ENCODE assay signal across 20 mouse cellular contexts in genomic region chr13:57782107-57782561, GRCm38 (mm10).
DNase-seq lines count a peak whose midpoint lies in the region; ATAC-seq and TF ChIP-seq lines count a peak whose summit lies in the region.
"Had no signal": no experiment of that assay in that cellular context is flagged by ENCODE, and none has a peak within 500 bp of the region (broad histone marks: within the 10 kb centered on the region; RNA-seq: fewer than 3 reads in every experiment).

No protein-coding gene starts in this region.

- H3K4me2 ChIP-seq in hindbrain, postnatal 0 days (ENCODE audit: low read depth, low read length), result no peak overlapping the region
- H3K4me2 ChIP-seq in hindbrain, embryonic 13.5 days, result no peak overlapping the region
- no peak overlapping the region for H3K4me2 ChIP-seq in midbrain, postnatal 0 days (ENCODE audit: low read depth, low read length, poor library complexity, severe bottlenecking)
- H3K4me2 ChIP-seq: embryonic facial prominence, embryonic 13.5 days; heart, embryonic 15.5 days; liver, embryonic 15.5 days; neural tube, embryonic 12.5 days; stomach, embryonic 15.5 days had no signal

- H3K4me1 ChIP-seq in hindbrain, postnatal 0 days (ENCODE audit: insufficient read depth, low read length), result peaks cover 4% of the 10 kb centered on the region; the same call in 1 of the 2 replicates
- H3K4me1 ChIP-seq in hindbrain, embryonic 13.5 days (replicated peaks), result peaks cover 30% of the 10 kb centered on the region
- H3K4me1 ChIP-seq in midbrain, postnatal 0 days (ENCODE audit: insufficient read depth, low read length), result 0 out of 2 replicates have a peak, but pooled peaks cover 7% of the 10 kb centered on the region
- H3K4me1 ChIP-seq: heart, embryonic 15.5 days; liver, embryonic 15.5 days; neural tube, embryonic 12.5 days; stomach, embryonic 15.5 days had no signal

- H3K4me3 ChIP-seq in hindbrain, postnatal 0 days (ENCODE audit: low read length), result no peak overlapping the region
- no peak overlapping the region for H3K4me3 ChIP-seq in hindbrain, embryonic 13.5 days
- H3K4me3 ChIP-seq in midbrain, postnatal 0 days (ENCODE audit: low read depth, low read length), result no peak overlapping the region
- H3K4me3 ChIP-seq: embryonic facial prominence, embryonic 13.5 days; heart, embryonic 15.5 days; liver, embryonic 15.5 days; neural tube, embryonic 12.5 days; stomach, embryonic 15.5 days had no signal

- no peak for TF ChIP-seq CTCF in hindbrain, postnatal 0 days (IDR thresholded peaks at IDR 0.05; ENCODE audit: low read depth)
- no peak for TF ChIP-seq CTCF in brain, embryonic 14.5 days (IDR thresholded peaks at IDR 0.05; ENCODE audit: borderline replicate concordance, extremely low read depth, insufficient read depth, insufficient read length)
- no peak for TF ChIP-seq CTCF in midbrain, postnatal 0 days (IDR thresholded peaks at IDR 0.05)

- no peak overlapping the region for H3K9ac ChIP-seq in hindbrain, postnatal 0 days (replicated peaks; ENCODE audit: low read length)
- H3K9ac ChIP-seq in hindbrain, embryonic 13.5 days, result no peak overlapping the region
- no peak overlapping the region for H3K9ac ChIP-seq in midbrain, postnatal 0 days (replicated peaks; ENCODE audit: low read length, poor library complexity, severe bottlenecking)
- H3K9ac ChIP-seq: embryonic facial prominence, embryonic 13.5 days; heart, embryonic 15.5 days; liver, embryonic 15.5 days; neural tube, embryonic 12.5 days; stomach, embryonic 15.5 days had no signal

- DNase-seq in hindbrain, postnatal 0 days (ENCODE audit: low spot score), result peak; percentile 72
- DNase-seq in brain, embryonic 14.5 days (ENCODE audit: low read depth), result peak; percentile 50
- DNase-seq in cerebellum, adult 8-10 months, result peak; percentile 65
- DNase-seq in midbrain, postnatal 0 days (ENCODE audit: low spot score), result peak; percentile 79
- no peak for DNase-seq in layer of hippocampus, postnatal 36 days
- DNase-seq in gastrocnemius, postnatal 4 days (ENCODE audit: low spot score in 2 of 2), result no peak
- DNase-seq: adrenal gland, postnatal 25 days; gastrocnemius, postnatal 25 days; heart, postnatal 4 days; kidney, adult 9 months; kidney, postnatal 25 days; thymus, adult 2 months had no signal

- peak; percentile 86 for ATAC-seq in hindbrain, postnatal 0 days
- no peak for ATAC-seq in hindbrain, embryonic 13.5 days (ENCODE audit: low FRiP score)
- ATAC-seq in midbrain, postnatal 0 days (ENCODE audit: low FRiP score), result 0 out of 2 replicates have a peak, but pooled peaks have one; percentile 20
- ATAC-seq: forebrain, embryonic 16.5 days had no signal

- no peaks in the 10 kb centered on the region for H3K36me3 ChIP-seq in hindbrain, postnatal 0 days (ENCODE audit: insufficient read depth, low read length)
- H3K36me3 ChIP-seq in hindbrain, embryonic 13.5 days, result no peaks in the 10 kb centered on the region
- no peaks in the 10 kb centered on the region for H3K36me3 ChIP-seq in midbrain, postnatal 0 days (ENCODE audit: insufficient read depth, low read length)
- H3K36me3 ChIP-seq: embryonic facial prominence, embryonic 13.5 days; heart, embryonic 15.5 days; liver, embryonic 15.5 days; neural tube, embryonic 12.5 days; stomach, embryonic 15.5 days had no signal

- no peaks in the 10 kb centered on the region for H3K27me3 ChIP-seq in hindbrain, postnatal 0 days (ENCODE audit: insufficient read depth, low read length)
- H3K27me3 ChIP-seq in hindbrain, embryonic 13.5 days, result peaks cover 4% of the 10 kb centered on the region; the same call in 1 of the 2 replicates
- H3K27me3 ChIP-seq in midbrain, postnatal 0 days (ENCODE audit: insufficient read depth, low read length), result no peaks in the 10 kb centered on the region
- H3K27me3 ChIP-seq: CH12.LX; embryonic facial prominence, embryonic 13.5 days; heart, embryonic 15.5 days; liver, embryonic 15.5 days; neural tube, embryonic 12.5 days; stomach, embryonic 15.5 days had no signal

- WGBS in hindbrain, postnatal 0 days, result 51% methylated on average over 6 of the region's 6 CpGs
- 78% methylated on average over 6 of the region's 6 CpGs for WGBS in hindbrain, embryonic 13.5 days
- WGBS in midbrain, postnatal 0 days, result 60% methylated on average over 6 of the region's 6 CpGs

- H3K27ac ChIP-seq in hindbrain, postnatal 0 days, result 0 out of 2 replicates have a peak overlapping the region, but pooled peaks have one; percentile 1
- no peak overlapping the region for H3K27ac ChIP-seq in hindbrain, embryonic 13.5 days
- H3K27ac ChIP-seq in midbrain, postnatal 0 days (ENCODE audit: low read depth, low read length), result no peak overlapping the region
- H3K27ac ChIP-seq: embryonic facial prominence, embryonic 13.5 days; heart, embryonic 15.5 days; liver, embryonic 15.5 days; neural tube, embryonic 12.5 days; stomach, embryonic 15.5 days had no signal

- no peak for TF ChIP-seq POLR2A in brain, embryonic 14.5 days (IDR thresholded peaks at IDR 0.05; ENCODE audit: borderline replicate concordance, extremely low read depth, insufficient read depth, insufficient read length, poor library complexity, severe bottlenecking)

- no peaks in the 10 kb centered on the region for H3K9me3 ChIP-seq in hindbrain, postnatal 0 days (ENCODE audit: low read length)
- H3K9me3 ChIP-seq in hindbrain, embryonic 13.5 days, result no peaks in the 10 kb centered on the region
- no peaks in the 10 kb centered on the region for H3K9me3 ChIP-seq in midbrain, postnatal 0 days (ENCODE audit: low read length)
- H3K9me3 ChIP-seq: embryonic facial prominence, embryonic 13.5 days; heart, embryonic 15.5 days; stomach, embryonic 15.5 days had no signal

Comparison
In these comparisons a context has a peak if more than half of its experiments do, and no peak if none do; other contexts are left out.
1. DNase-seq: peak in hindbrain, postnatal 0 days (single experiment), brain, embryonic 14.5 days (single experiment), cerebellum, adult 8-10 months (single experiment) and midbrain, postnatal 0 days (single experiment); none in layer of hippocampus, postnatal 36 days (0 of 2) and gastrocnemius, postnatal 4 days (0 of 2).